10 mouse cellular contexts compared by ENCODE assay signal in the genomic region with DNA sequence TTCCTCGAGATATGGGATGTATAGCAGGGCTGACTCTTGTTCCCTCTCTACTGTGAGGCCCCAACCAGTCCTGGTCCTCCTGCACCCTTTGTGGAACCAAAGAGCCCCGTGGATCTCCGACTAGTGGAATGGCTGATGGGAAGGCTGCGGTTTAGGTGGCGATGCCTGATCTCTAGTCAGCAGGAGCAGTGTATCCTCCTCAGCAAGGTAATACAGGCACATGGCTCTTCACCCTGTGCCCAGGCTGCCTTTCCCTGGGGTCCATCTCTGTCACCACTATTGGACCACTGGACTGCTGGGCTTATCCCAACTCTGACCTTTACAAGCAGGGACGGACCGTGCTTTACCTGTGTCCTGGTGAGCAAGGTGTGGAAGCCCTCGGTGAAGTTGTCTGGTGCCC. TPM values are rescaled to one million over a fixed set of nuclear protein-coding genes. Genes with fewer than 3 reads are reported as not detected.
DNase-seq lines count a peak whose midpoint lies in the region; ATAC-seq and TF ChIP-seq lines count a peak whose summit lies in the region.
"Had no signal": no experiment of that assay in that cellular context is flagged by ENCODE, and none has a peak within 500 bp of the region (broad histone marks: within the 10 kb centered on the region; RNA-seq: fewer than 3 reads in every experiment).

No protein-coding gene starts in this region.

- ATAC-seq in heart, embryonic 14.5 days (ENCODE audit: insufficient number of reproducible peaks, insufficient read depth, low FRiP score, low read depth), result no peak
- ATAC-seq in limb, embryonic 12.5 days (ENCODE audit: insufficient number of reproducible peaks, insufficient read depth, low FRiP score, low TSS enrichment, low read depth), result no peak
- no peak for ATAC-seq in stomach, embryonic 16.5 days (ENCODE audit: insufficient read depth, low FRiP score)

- H3K4me1 ChIP-seq in heart, embryonic 14.5 days (ENCODE audit: control insufficient read depth in 2 of 2, insufficient read depth in 2 of 2, low read length in 2 of 2), result peaks cover 16 to 17% of the 10 kb centered on the region in 2 experiments
- H3K4me1 ChIP-seq in thymus, adult 2 months (replicated peaks; ENCODE audit: control insufficient read depth, insufficient read depth, low read length), result peaks cover 40% of the 10 kb centered on the region
- H3K4me1 ChIP-seq in limb, embryonic 12.5 days (replicated peaks), result peaks cover 18% of the 10 kb centered on the region
- H3K4me1 ChIP-seq in stomach, embryonic 16.5 days (ENCODE audit: control insufficient read depth, insufficient read depth, low read length), result peaks cover 22% of the 10 kb centered on the region

- TF ChIP-seq POLR2A in thymus, adult 2 months (IDR thresholded peaks at IDR 0.05; ENCODE audit: control insufficient read depth, extremely low read depth, insufficient read depth, low read length, poor library complexity), result no peak

- 90% methylated on average over 8 of the region's 8 CpGs for WGBS in heart, embryonic 14.5 days
- 76% methylated on average over 8 of the region's 8 CpGs for WGBS in thymus, adult 2 months
- 92% methylated on average over 8 of the region's 8 CpGs for WGBS in limb, embryonic 12.5 days
- 83% methylated on average over 8 of the region's 8 CpGs for WGBS in stomach, embryonic 16.5 days

- DNase-seq in heart, adult 8-10 months (ENCODE audit: low spot score), result no peak
- no peak for DNase-seq in thymus, adult 2 months
- DNase-seq in thymus, postnatal 10 days (ENCODE audit: low spot score in 2 of 2), result no peak
- DNase-seq in ovary, postnatal 10 days (ENCODE audit: low spot score), result no peak
- DNase-seq in MN1 (ENCODE audit: low spot score), result no peak
- DNase-seq: gastrocnemius, postnatal 10 days; lung, postnatal 36 days had no signal

- H3K4me3 ChIP-seq in heart, embryonic 14.5 days (ENCODE audit: control insufficient read depth in 1 of 2, insufficient read depth in 1 of 2, low read depth in 1 of 2, low read length in 2 of 2), result no peak overlapping the region
- 0 out of 2 replicates have a peak overlapping the region, but pooled peaks have one; percentile 85 for H3K4me3 ChIP-seq in thymus, adult 2 months (ENCODE audit: control insufficient read depth, insufficient read depth, low read length)
- H3K4me3 ChIP-seq in limb, embryonic 12.5 days (replicated peaks), result no peak overlapping the region
- no peak overlapping the region for H3K4me3 ChIP-seq in stomach, embryonic 16.5 days (replicated peaks; ENCODE audit: low read length)

- no peak overlapping the region for H3K27ac ChIP-seq in heart, embryonic 14.5 days (replicated peaks in 1 of 2; ENCODE audit: control insufficient read depth in 1 of 2, insufficient read depth in 1 of 2, low read depth in 2 of 2, low read length in 2 of 2)
- no peak overlapping the region for H3K27ac ChIP-seq in thymus, adult 2 months (ENCODE audit: control insufficient read depth, insufficient read depth, low read length)
- H3K27ac ChIP-seq in limb, embryonic 12.5 days, result no peak overlapping the region
- H3K27ac ChIP-seq in stomach, embryonic 16.5 days (ENCODE audit: low read length), result no peak overlapping the region

- peak overlapping the region; percentile 81 for H3K4me2 ChIP-seq in heart, embryonic 14.5 days (ENCODE audit: low read length)
- peak overlapping the region; percentile 83 for H3K4me2 ChIP-seq in limb, embryonic 12.5 days
- H3K4me2 ChIP-seq in stomach, embryonic 16.5 days (ENCODE audit: low read depth, low read length), result peak overlapping the region; percentile 68; the same call in 1 of the 2 replicates

- no peak overlapping the region for H3K9ac ChIP-seq in heart, embryonic 14.5 days (ENCODE audit: low read length)
- H3K9ac ChIP-seq in limb, embryonic 12.5 days (replicated peaks), result peak overlapping the region; percentile 60; the same call in 1 of the 2 replicates
- 0 out of 2 replicates have a peak overlapping the region, but pooled peaks have one; percentile 22 for H3K9ac ChIP-seq in stomach, embryonic 16.5 days (ENCODE audit: low read length)

- no peaks in the 10 kb centered on the region for H3K9me3 ChIP-seq in heart, embryonic 14.5 days (ENCODE audit: control insufficient read depth, low read length)
- H3K9me3 ChIP-seq in limb, embryonic 12.5 days, result no peaks in the 10 kb centered on the region
- H3K9me3 ChIP-seq in stomach, embryonic 16.5 days (replicated peaks; ENCODE audit: control insufficient read depth, low read length), result no peaks in the 10 kb centered on the region

- no peaks in the 10 kb centered on the region for H3K27me3 ChIP-seq in heart, embryonic 14.5 days (ENCODE audit: control insufficient read depth, insufficient read depth, low read length)
- H3K27me3 ChIP-seq in thymus, adult 2 months (ENCODE audit: control insufficient read depth, insufficient read depth, low read length), result no peaks in the 10 kb centered on the region
- H3K27me3 ChIP-seq in limb, embryonic 12.5 days, result peaks cover 15% of the 10 kb centered on the region
- no peaks in the 10 kb centered on the region for H3K27me3 ChIP-seq in stomach, embryonic 16.5 days (ENCODE audit: control insufficient read depth, insufficient read depth, low read length)

- TF ChIP-seq CTCF in thymus, adult 2 months (IDR thresholded peaks at IDR 0.05; ENCODE audit: borderline replicate concordance, control insufficient read depth, extremely low read depth, insufficient read depth, low read length, poor library complexity), result no peak

- peaks cover 15% of the 10 kb centered on the region for H3K36me3 ChIP-seq in heart, embryonic 14.5 days (ENCODE audit: control insufficient read depth, insufficient read depth, low read length)
- peaks cover 5% of the 10 kb centered on the region; the same call in 1 of the 2 replicates for H3K36me3 ChIP-seq in thymus, adult 2 months (ENCODE audit: control insufficient read depth, insufficient read depth, low read length)
- peaks cover 32% of the 10 kb centered on the region for H3K36me3 ChIP-seq in limb, embryonic 12.5 days
- no peaks in the 10 kb centered on the region for H3K36me3 ChIP-seq in stomach, embryonic 16.5 days (ENCODE audit: control insufficient read depth, insufficient read depth, low read length)

RNA-seq across cellular contexts. Expression of a gene that starts 1.3 kb away (rescaled TPM):
- polyA plus RNA-seq in heart, embryonic 14.5 days (2014; fragmentation: Nextera tagmentation; extraction: Ambion mirVana), result 13.3 and 17.5 TPM in 2 replicates
- under 1 TPM; 0.12 to 0.49 (median 0.33) TPM for total RNA-seq in heart, adult 8-10 months (2022)
- polyA plus RNA-seq in thymus, adult 2 months (2012; rRNA removed), result 96.2 and 125 TPM in 2 replicates
- 44.1 and 44.6 TPM in 2 replicates for polyA plus RNA-seq in limb, embryonic 12.5 days (2016; fragmentation: Nextera tagmentation; extraction: Ambion mirVana)
- polyA plus RNA-seq in stomach, embryonic 16.5 days (2015; fragmentation: Nextera tagmentation; extraction: Ambion mirVana), result 24.0 and 24.3 TPM in 2 replicates

RNA-seq across cellular contexts. Expression of a gene that starts 11.4 kb away (rescaled TPM):
- polyA plus RNA-seq in heart, embryonic 14.5 days (2014; fragmentation: Nextera tagmentation; extraction: Ambion mirVana), result 586 and 589 TPM in 2 replicates
- 100 to 1,000 TPM; 154 to 215 (median 169) TPM for total RNA-seq in heart, adult 8-10 months (2022)
- polyA plus RNA-seq in thymus, adult 2 months (2012; rRNA removed), result 904 and 1,218 TPM in 2 replicates
- 71.0 and 73.2 TPM in 2 replicates for polyA plus RNA-seq in limb, embryonic 12.5 days (2016; fragmentation: Nextera tagmentation; extraction: Ambion mirVana)
- polyA plus RNA-seq in stomach, embryonic 16.5 days (2015; fragmentation: Nextera tagmentation; extraction: Ambion mirVana), result 350 and 360 TPM in 2 replicates

RNA-seq across cellular contexts. Expression of a gene that starts 17.5 kb away (rescaled TPM):
- polyA plus RNA-seq in heart, embryonic 14.5 days (2014; fragmentation: Nextera tagmentation; extraction: Ambion mirVana), result 1,706 and 1,786 TPM in 2 replicates
- total RNA-seq in heart, adult 8-10 months (2022), result 1,000 to 10,000 TPM; 1,612 to 1,913 (median 1,690) TPM
- polyA plus RNA-seq in thymus, adult 2 months (2012; rRNA removed), result 95.9 and 282 TPM in 2 replicates
- polyA plus RNA-seq in limb, embryonic 12.5 days (2016; fragmentation: Nextera tagmentation; extraction: Ambion mirVana), result 51.4 and 53.7 TPM in 2 replicates
- 140 and 142 TPM in 2 replicates for polyA plus RNA-seq in stomach, embryonic 16.5 days (2015; fragmentation: Nextera tagmentation; extraction: Ambion mirVana)

RNA-seq across cellular contexts. Expression of a gene that starts 28.2 kb away (rescaled TPM):
- polyA plus RNA-seq in heart, embryonic 14.5 days (2014; fragmentation: Nextera tagmentation; extraction: Ambion mirVana), result 1.1 and 1.2 TPM in 2 replicates
- total RNA-seq in heart, adult 8-10 months (2022), result under 1 TPM in 2 of 4 experiments, not detected in 2; 0.16 to 0.22 TPM
- 47.6 and 60.9 TPM in 2 replicates for polyA plus RNA-seq in thymus, adult 2 months (2012; rRNA removed)
- polyA plus RNA-seq in limb, embryonic 12.5 days (2016; fragmentation: Nextera tagmentation; extraction: Ambion mirVana), result 17.5 and 18.7 TPM in 2 replicates
- polyA plus RNA-seq in stomach, embryonic 16.5 days (2015; fragmentation: Nextera tagmentation; extraction: Ambion mirVana), result 4.6 and 6.5 TPM in 2 replicates

RNA-seq across cellular contexts. Expression of a gene that starts 59.4 kb away (rescaled TPM):
- 14.6 and 15.5 TPM in 2 replicates for polyA plus RNA-seq in heart, embryonic 14.5 days (2014; fragmentation: Nextera tagmentation; extraction: Ambion mirVana)
- total RNA-seq in heart, adult 8-10 months (2022), result 10 to 100 TPM; 45.0 to 47.2 (median 46.1) TPM
- 163 and 208 TPM in 2 replicates for polyA plus RNA-seq in thymus, adult 2 months (2012; rRNA removed)
- 19.3 and 20.5 TPM in 2 replicates for polyA plus RNA-seq in limb, embryonic 12.5 days (2016; fragmentation: Nextera tagmentation; extraction: Ambion mirVana)
- polyA plus RNA-seq in stomach, embryonic 16.5 days (2015; fragmentation: Nextera tagmentation; extraction: Ambion mirVana), result 8.9 and 10.8 TPM in 2 replicates
